Mouse (Mus musculus): Measurements from ENCODE around the gene Uck1.

Gene Uck1

GRCm38 (mm10) chr2:32258887-32259533, 949 bp downstream of the Uck1 start:
- no peak for DNase-seq (ENCODE audit: low read depth, low spot score)

GRCm38 (mm10) chr2:32256273-32256672, 3.7 kb downstream of the Uck1 start:
- no peak for DNase-seq (ENCODE audit: low read depth, low spot score)

GRCm38 (mm10) chr2:32254563-32254962, 5.4 kb downstream of the Uck1 start:
- no peak for DNase-seq (ENCODE audit: low read depth, low spot score)

GRCm38 (mm10) chr2:32253352-32253751, 6.6 kb downstream of the Uck1 start:
- no peak for DNase-seq (ENCODE audit: low read depth, low spot score)

DNA sequence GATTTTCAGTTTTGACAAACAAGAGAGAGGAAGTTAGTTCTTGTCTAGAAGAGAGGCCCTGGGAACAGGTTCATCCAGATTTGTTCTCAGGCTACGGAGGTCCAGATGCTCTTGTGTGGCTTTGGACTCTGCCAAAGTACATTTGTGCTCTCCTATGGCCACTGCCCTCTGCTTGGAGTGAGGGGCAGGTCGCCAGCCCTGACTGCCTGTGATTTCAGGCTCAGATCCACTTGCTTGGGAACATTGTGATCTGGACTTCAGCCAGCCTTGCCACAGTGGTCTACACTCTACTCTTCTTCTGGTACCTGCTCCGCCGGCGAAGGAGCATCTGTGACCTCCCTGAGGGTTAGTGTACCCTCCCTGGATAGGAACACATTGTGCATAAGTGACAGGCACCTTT, 7.3 kb downstream of the Uck1 start:
- no peak for DNase-seq (ENCODE audit: low read depth, low spot score)

DNA sequence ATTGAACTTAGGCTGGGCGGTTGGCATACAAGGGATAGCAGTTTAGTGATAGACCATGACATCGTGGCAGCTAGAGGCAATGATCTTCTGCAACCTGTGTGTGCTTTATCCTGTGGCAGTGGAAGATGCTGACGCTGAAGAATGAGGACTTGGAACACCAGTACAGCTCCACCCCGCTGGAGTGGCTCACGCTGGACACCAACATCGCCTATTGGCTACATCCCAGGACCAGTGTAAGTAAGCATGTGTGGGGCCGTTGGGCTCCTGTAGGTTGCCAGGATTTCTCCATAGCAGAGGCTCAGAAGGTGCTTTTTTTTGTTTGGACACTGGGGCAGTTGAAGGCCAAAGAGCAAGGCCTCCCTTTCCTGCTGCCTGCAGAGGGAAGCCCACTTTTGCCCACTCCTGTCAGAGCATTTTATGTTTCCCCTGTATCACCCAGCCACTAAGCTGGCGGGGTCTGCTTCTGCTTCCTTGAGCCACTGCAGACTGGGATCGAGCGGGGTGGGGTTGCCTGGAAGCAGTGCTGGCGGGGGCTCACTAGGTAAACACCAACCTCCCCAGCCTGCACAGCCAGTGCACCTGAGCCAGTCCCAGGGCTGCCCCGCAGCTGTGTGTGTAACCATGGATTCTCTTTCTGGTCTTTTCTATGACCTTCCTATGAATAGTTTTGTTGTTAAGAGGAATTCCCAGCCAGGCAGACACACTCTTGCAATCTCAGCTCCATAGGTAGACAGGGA, 8.0 kb downstream of the Uck1 start:
- DNase-seq (ENCODE audit: low read depth, low spot score): peak; percentile 40

DNA sequence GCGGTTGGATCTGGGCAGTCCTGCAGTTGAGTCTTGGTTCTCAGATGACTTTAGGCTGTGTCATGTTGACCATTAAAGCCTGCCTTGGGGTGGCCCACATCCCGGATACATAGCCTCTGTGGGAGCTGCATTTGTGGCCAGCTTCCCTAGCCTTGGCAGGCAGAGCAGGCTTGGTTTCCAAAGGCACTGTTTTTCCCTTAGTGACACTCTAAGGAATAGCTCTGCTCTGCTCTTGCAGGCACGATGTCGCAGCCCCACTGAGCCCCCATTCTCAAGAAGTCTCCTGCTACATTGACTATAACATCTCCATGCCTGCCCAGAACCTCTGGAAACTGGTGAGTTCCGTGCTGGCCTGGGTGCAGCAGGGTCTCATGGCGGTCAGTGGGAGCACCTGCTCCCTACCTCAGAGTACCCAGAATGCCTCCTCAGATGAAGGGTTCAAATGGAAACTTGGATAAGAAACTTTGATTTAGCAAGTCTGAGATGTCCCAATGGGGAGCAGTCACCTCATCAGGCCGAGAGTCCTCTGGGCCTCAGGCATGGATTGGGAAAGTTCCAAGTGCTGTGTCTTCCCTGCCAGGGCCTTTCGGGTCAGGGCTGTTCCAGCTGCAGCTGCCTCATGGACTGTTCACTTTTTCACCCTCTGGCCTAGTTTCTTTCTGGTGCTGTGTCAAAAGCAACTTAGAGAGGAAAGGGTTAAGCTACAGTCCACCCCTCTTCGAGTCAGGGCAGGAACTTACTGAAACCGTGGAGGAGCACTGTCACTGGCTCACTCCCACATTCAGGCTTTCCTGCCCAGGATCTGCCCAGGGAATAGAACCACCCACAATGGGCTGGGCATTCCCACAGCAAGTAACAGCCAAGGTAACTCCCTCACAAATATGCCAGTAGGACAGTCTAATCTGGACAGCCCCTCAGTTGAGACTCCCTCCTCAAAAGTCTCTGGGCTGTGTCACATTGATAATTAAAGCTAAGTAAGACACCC, 11.3 kb downstream of the Uck1 start:
- no peak for DNase-seq (ENCODE audit: low read depth, low spot score)

DNA sequence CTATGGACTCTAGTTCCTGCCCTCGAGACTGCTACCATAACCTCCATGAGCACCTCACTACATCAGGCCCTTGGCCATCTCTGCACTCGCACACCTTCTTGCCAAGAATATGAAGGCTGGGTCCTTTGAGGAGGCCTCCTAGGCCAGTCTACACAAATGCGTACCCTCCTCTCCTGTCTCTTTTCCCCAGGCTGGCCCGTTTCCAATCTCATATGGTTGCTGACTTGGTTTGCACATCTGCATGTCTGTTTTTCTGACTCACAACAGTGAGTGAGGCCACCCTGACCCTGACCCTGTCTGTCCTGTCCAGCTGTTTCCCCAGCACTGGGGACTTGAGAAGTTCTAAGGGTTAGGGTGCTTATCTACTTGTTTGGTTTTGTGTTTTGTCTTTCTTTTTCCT, 13.2 kb downstream of the Uck1 start:
- DNase-seq (ENCODE audit: low read depth, low spot score): no peak

- DNase-seq (ENCODE audit: low read depth, low spot score): no peak
Measured at GRCm38 (mm10) chr2:32242986-32243385, 17.0 kb downstream of the Uck1 start.

DNA sequence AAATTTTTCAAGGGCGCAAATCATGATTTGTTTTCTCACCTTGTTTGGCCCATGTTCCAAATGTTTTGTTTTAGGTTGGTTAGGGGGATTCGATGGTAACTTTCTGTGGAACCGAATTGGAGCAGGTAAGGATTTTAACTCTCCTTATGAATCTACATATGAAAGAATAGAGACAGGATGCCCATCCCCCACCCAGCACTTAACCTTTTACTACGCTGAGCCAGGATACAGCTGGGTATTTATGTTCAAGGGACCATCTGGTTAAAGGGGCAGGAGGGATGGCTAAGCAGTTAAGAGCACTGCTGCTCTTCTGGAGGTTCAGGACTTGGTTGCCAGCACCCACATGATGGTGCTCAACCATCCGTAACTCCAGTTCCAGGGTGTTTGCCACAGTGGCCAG, 19.4 kb downstream of the Uck1 start:
- DNase-seq (ENCODE audit: low read depth, low spot score): no peak

GRCm38 (mm10) chr2:32238708-32239435, 21.1 kb downstream of the Uck1 start:
- DNase-seq (ENCODE audit: low read depth, low spot score): no peak

DNA sequence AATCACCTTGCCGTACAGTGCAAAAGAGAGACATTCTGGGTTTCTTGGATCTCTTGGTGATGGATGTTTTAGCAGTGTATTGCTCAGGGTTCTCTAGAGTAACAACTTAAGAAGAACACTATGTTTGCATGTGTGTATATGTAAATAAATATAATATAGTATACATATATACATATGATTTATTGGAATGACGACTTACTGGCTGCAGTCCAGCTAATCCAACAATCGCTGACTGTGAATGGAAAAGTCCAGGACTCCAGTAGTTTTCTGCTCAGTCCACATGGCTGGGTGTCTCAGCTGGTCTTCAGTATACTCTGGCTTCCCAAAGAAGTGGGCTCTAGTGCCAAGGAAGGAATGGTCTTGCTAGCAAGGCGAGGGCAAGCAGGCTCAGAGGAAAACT, 22.4 kb downstream of the Uck1 start:
- DNase-seq (ENCODE audit: low read depth, low spot score): no peak

- peak; percentile 90 for DNase-seq (ENCODE audit: low read depth, low spot score)
Measured at GRCm38 (mm10) chr2:32236760-32237487, 23.0 kb downstream of the Uck1 start.

DNA sequence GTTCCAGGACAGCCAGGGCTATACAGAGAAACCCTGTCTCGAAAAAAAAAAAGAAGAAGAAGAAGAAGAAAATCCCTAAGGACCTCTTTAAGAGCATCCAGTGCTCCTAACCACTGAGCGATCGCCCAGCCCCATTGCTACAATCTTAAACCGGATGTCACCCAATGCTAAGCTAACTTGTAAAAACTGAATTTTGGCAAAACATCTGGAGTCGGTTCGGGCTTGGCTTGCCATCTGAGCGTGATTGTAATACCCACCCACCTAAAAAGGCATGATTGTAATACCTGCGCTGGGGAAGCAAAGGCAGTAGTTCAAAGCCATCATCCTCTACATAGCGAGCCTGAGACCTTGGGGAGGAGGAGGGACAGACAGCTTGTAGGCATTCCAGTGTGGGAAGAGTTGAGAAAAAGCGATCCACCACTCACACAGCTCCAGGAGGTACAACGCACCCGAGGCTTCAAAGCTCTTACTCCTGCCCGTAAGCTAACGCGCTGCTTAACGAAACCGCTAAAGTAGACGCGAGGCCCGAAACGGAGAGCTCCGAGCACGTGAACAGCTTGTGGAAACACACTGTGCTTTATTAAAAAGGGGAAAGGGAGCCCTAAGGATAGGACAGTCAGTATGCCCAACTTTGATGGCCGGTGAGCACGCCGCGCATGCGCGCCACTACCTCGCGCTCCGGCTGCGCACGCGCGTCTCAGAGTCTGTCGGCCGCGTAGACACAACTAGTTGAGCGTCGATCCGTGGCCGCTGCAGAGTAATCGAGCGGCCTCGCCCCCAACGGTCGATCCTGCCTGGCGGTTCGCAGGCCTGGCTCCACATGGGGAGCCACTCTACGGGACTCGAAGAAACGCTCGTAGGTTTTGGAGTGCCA, 23.8 kb downstream of the Uck1 start, which contains the start of gene Pomt1:
Pomt1 (plus strand) TSS at position 705 of the 874 bp plus-strand sequence.
- peak; percentile 97 for DNase-seq (ENCODE audit: low read depth, low spot score)

DNA sequence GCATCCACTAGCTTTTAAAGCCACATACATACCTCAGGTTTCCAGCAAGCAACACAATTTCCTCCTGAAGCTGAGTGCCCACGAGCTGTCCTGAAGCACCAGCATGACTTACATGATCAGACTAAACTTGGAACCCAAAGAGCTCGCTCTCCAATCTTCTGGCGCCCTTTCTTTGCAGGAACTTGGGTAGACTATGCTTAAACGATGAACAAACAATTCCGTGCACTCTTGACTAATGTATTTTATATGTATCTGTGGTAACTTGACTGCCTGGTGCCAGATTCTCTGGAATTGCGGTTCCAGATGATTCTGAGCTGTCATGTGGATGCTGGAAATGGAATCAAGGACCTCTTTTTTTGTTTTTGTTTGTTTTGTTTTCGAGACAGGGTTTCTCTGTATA, 24.5 kb downstream of the Uck1 start:
- no peak for DNase-seq (ENCODE audit: low read depth, low spot score)

DNA sequence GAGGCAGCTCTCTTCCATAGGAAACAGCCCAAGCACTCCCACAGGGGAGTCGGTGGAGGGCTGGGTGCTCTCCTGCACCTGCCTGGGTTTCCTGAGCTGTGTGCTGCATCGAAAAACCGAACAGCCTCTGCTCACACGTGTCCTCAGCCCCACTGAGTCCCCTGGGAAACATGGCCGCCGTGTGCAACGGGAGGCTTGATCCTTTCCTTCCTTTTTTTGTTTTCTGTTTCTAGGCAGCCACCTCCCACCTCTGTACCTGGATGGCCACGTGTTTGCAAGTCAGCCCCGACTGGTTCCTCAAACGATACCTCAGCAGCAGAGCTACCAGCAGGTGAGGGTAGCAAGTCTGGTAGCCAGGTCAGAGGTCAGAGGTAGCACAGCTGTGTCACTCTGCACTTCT, 37.9 kb downstream of the Uck1 start:
- DNase-seq (ENCODE audit: low read depth, low spot score): no peak

DNA sequence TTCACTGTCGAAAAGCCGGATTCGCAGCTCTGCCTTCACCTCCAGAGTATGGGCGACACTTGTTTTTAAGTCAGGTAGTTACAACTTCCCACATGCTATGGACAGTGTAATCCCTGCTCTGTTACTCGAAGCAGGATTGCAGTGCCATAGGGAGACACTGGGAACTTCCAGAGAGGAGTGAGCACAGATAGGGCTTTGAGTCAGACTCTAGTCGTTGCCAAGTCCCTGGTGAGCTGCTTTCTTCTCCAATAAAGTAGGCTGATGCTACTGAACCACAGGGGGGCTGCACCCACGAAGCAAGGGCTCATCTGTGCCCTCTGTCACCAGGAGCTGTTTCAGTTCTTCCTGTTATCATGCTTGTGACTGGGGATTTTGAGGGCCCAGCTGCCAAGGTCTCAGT, 38.4 kb downstream of the Uck1 start:
- peak; percentile 77 for DNase-seq (ENCODE audit: low read depth, low spot score)

DNA sequence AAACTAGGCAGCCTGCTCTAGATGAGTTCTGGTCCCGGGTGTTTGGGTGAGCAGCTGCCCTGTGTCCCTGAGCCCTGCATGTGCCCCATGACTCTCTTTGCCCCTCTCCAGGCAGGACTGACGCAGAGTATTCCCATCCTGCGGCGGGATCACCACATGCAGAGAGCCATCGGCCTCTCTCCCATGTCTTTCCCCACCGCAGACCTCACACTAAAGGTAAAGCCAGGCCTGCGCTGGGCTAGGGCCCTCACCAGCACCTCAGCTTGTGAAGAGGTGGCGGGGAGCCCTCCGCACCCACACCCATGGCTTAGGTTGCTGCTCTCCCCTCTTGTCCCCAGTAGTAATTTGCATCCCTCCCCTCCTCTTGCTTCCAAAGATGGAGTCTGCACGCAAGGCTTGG, 39.0 kb downstream of the Uck1 start:
- no peak for DNase-seq (ENCODE audit: low read depth, low spot score)

DNA sequence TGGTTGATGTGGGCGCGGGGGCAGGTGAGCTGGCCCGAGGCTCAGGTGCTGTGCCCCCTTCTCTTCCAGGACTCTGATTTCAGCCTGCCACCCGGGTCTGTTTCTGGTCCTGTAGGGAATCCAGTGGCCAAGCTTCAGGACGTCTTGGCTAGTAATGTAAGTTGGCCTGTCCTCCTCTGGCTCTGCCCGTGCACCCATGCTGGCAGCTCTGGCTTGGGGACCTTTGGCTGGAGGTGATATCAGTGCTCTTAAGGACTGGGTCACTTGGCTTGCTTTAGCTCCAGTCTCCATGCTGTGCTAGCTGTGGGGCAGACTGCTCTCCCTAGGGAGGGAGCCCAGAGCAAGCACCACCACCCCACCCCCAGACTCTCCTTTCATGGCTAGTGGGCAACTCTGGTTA, 39.9 kb downstream of the Uck1 start:
- DNase-seq (ENCODE audit: low read depth, low spot score): no peak

DNA sequence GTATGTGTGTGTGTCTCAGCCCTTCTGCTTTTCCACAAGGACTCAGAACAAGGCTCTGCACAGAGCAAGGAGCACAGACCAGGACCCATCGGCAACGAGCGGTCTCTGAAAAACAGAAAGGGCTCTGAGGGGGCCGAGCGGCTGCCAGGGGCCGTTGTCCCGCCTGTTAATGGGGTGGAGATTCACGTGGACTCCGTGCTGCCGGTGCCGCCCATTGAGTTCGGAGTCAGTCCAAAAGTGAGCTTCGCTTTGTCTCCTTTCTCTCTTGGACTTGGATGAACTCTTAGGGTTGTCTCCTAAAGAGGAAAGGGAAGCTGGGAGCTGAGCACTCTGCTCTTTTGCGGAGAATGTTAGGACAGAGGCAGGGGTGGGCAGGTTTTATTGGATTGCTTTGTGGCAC, 40.5 kb downstream of the Uck1 start:
- DNase-seq (ENCODE audit: low read depth, low spot score): no peak

All from brain, adult 2 months (tissue).